25 mouse cellular contexts compared by ENCODE assay signal in the genomic region with DNA sequence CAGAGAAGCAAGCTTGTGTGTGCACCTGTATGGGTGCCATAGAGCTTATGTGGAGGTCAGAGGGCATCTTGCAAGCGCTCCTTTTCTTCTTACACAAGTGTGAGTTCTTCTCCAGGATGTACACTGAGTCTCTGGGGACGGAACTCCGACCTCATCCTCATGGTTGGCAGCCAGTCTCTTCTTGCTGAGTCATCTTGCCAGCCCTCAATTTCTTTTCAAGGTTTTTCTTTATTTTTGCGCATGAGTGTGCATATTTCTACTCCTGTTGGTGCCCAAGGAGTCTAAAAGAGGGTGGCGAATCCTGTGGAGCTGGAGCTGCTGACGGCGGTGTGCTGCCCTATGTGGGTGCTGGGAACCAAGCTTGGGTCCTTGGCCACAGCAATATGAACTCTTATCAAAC. TPM values are rescaled to one million over a fixed set of nuclear protein-coding genes. Genes with fewer than 3 reads are reported as not detected.
DNase-seq lines count a peak whose midpoint lies in the region; ATAC-seq and TF ChIP-seq lines count a peak whose summit lies in the region.
"Had no signal": no experiment of that assay in that cellular context is flagged by ENCODE, and none has a peak within 500 bp of the region (broad histone marks: within the 10 kb centered on the region; RNA-seq: fewer than 3 reads in every experiment).

No protein-coding gene starts in this region.

- no peaks in the 10 kb centered on the region for H3K9me3 ChIP-seq in ES-E14 (ENCODE audit: control insufficient read depth, insufficient read depth, low read depth, low read length)
- no peaks in the 10 kb centered on the region for H3K9me3 ChIP-seq in heart, embryonic 12.5 days (replicated peaks)
- no peaks in the 10 kb centered on the region for H3K9me3 ChIP-seq in heart, embryonic 10.5 days
- H3K9me3 ChIP-seq: embryonic facial prominence, embryonic 15.5 days; forebrain, embryonic 10.5 days; hindbrain, embryonic 12.5 days had no signal

- no peak overlapping the region for H3K27ac ChIP-seq in ES-E14 (ENCODE audit: insufficient read depth, low read depth, low read length, poor library complexity, severe bottlenecking)
- H3K27ac ChIP-seq in heart, embryonic 12.5 days (ENCODE audit: poor library complexity, severe bottlenecking), result no peak overlapping the region
- no peak overlapping the region for H3K27ac ChIP-seq in heart, embryonic 10.5 days
- H3K27ac ChIP-seq: embryonic facial prominence, embryonic 15.5 days; forebrain, embryonic 10.5 days; gastrocnemius, adult 2 months; hindbrain, embryonic 12.5 days had no signal

- H3K9ac ChIP-seq in ES-E14 (ENCODE audit: insufficient read depth, low read depth, low read length, poor library complexity, severe bottlenecking), result no peak overlapping the region
- H3K9ac ChIP-seq in heart, embryonic 12.5 days, result no peak overlapping the region
- H3K9ac ChIP-seq: embryonic facial prominence, embryonic 15.5 days; hindbrain, embryonic 12.5 days had no signal

- H3K4me3 ChIP-seq in ES-E14 (ENCODE audit: insufficient read depth in 1 of 2, low read depth in 1 of 2, low read length in 2 of 2, poor library complexity in 1 of 2, severe bottlenecking in 1 of 2), result no peak overlapping the region
- no peak overlapping the region for H3K4me3 ChIP-seq in heart, embryonic 12.5 days
- H3K4me3 ChIP-seq in heart, embryonic 10.5 days, result no peak overlapping the region
- H3K4me3 ChIP-seq: embryonic facial prominence, embryonic 15.5 days; erythroblast, embryonic 14.5 days; forebrain, embryonic 10.5 days; gastrocnemius, adult 2 months; hindbrain, embryonic 12.5 days had no signal

- no peak overlapping the region for H3K4me2 ChIP-seq in heart, embryonic 12.5 days
- H3K4me2 ChIP-seq: embryonic facial prominence, embryonic 15.5 days; hindbrain, embryonic 12.5 days had no signal

- no peaks in the 10 kb centered on the region for H3K27me3 ChIP-seq in heart, embryonic 12.5 days (replicated peaks)
- H3K27me3 ChIP-seq in heart, embryonic 10.5 days (ENCODE audit: insufficient read depth, poor library complexity, severe bottlenecking), result no peaks in the 10 kb centered on the region
- H3K27me3 ChIP-seq: embryonic facial prominence, embryonic 15.5 days; hindbrain, embryonic 12.5 days had no signal

- WGBS in heart, embryonic 12.5 days, result 86% methylated on average over 7 of the region's 7 CpGs
- WGBS in heart, embryonic 10.5 days, result 88% methylated on average over 7 of the region's 7 CpGs

- DNase-seq in adrenal gland, postnatal 10 days, result peak; percentile 8
- no peak for DNase-seq in adrenal gland, postnatal 25 days
- peak; percentile 82 for DNase-seq in 3T3-L1 (ENCODE audit: low read depth, low spot score)
- no peak for DNase-seq in ES-E14 (ENCODE audit: low read depth, low spot score)
- DNase-seq in adipocyte (ENCODE audit: low spot score), result peak; percentile 32
- no peak for DNase-seq in heart, embryonic 10.5 days (ENCODE audit: low spot score)
- no peak for DNase-seq in liver
- DNase-seq: cerebellum, adult 18-20 months; cerebellum, adult 9-11 months; cerebellum, postnatal 36 days; embryo, embryonic 11 days; gastrocnemius, postnatal 25 days; kidney, adult 9 months had no signal

- H3K4me1 ChIP-seq in ES-E14 (ENCODE audit: control insufficient read depth in 2 of 2, insufficient read depth in 2 of 2, low read length in 2 of 2, poor library complexity in 1 of 2), result peaks cover 11 to 26% of the 10 kb centered on the region in 2 experiments; a peak in 3 of 4 replicates
- no peaks in the 10 kb centered on the region for H3K4me1 ChIP-seq in heart, embryonic 12.5 days (replicated peaks)
- H3K4me1 ChIP-seq in heart, embryonic 10.5 days, result peaks cover 4% of the 10 kb centered on the region
- H3K4me1 ChIP-seq: embryonic facial prominence, embryonic 15.5 days had no signal

- H3K36me3 ChIP-seq in ES-E14 (ENCODE audit: control insufficient read depth, insufficient read depth, low read length, poor library complexity, severe bottlenecking), result no peaks in the 10 kb centered on the region
- H3K36me3 ChIP-seq in heart, embryonic 12.5 days, result no peaks in the 10 kb centered on the region
- no peaks in the 10 kb centered on the region for H3K36me3 ChIP-seq in heart, embryonic 10.5 days
- H3K36me3 ChIP-seq: embryonic facial prominence, embryonic 15.5 days; forebrain, embryonic 10.5 days; hindbrain, embryonic 12.5 days had no signal

- no peak for ATAC-seq in heart, embryonic 12.5 days (ENCODE audit: insufficient number of reproducible peaks, low FRiP score)
- ATAC-seq: activated CD4-positive, CD25-positive, alpha-beta regulatory T cell, adult 4 months; forebrain, embryonic 14.5 days; hindbrain, embryonic 16.5 days; inflammation-experienced regulatory T-cells, adult 6 months; intestine, postnatal 0 days had no signal

- in situ Hi-C loops in ES-E14 (cut with MboI; ENCODE audit: low sequenced_read_pairs in 2 of 2, unreplicated experiment in 2 of 2), result no loop called here

TF ChIP-seq in ES-E14, 5 proteins besides CTCF, POLR2A, EP300 and RAD21:
- TF ChIP-seq ZNF384 (IDR thresholded peaks at IDR 0.05; ENCODE audit: low read depth, low read length) (no peak), MAFK (IDR thresholded peaks at IDR 0.05; ENCODE audit: insufficient read depth, low read depth, low read length) (peak; percentile 38; the same call in 1 of the 2 replicates), HCFC1 (IDR thresholded peaks at IDR 0.05; ENCODE audit: borderline replicate concordance, insufficient read depth, low read length) (no peak), CHD2 (IDR thresholded peaks at IDR 0.05; ENCODE audit: low read depth, low read length) (no peak)

RNA-seq across cellular contexts. Expression of gene Akap12, which starts 19.8 kb away (rescaled TPM):
- 10 to 100 TPM; 39.3 to 44.8 TPM for total RNA-seq in adrenal gland, postnatal 10 days (2021)
- total RNA-seq in adrenal gland, postnatal 25 days (2021), result 18.0 and 18.6 TPM in 2 replicates
- total RNA-seq in ES-E14 (2012; rRNA removed), result 346 and 466 TPM in 2 replicates
- 52.6 and 54.2 TPM in 2 replicates for polyA plus RNA-seq in heart, embryonic 12.5 days (2016; fragmentation: Nextera tagmentation; extraction: Ambion mirVana)
- 49.6 and 60.0 TPM in 2 replicates for polyA plus RNA-seq in heart, embryonic 10.5 days (2016; fragmentation: Nextera tagmentation; extraction: Ambion mirVana)
- total RNA-seq: granulocyte monocyte progenitor cell, adult 5-6 weeks had no signal

Comparison
In these comparisons a context has a peak if more than half of its experiments do, and no peak if none do; other contexts are left out.
1. DNase-seq: peak in adrenal gland, postnatal 10 days (single experiment), 3T3-L1 (single experiment) and adipocyte (single experiment); none in adrenal gland, postnatal 25 days (single experiment), ES-E14 (single experiment), heart, embryonic 10.5 days (single experiment) and liver (single experiment).